Mouse (Mus musculus) stomach, postnatal 0 days (tissue): ENCODE measurements around the gene Actn1. TPM values are rescaled to one million over a fixed set of nuclear protein-coding genes. Genes with fewer than 3 reads are reported as not detected.
A peak's percentile ranks its signal among the peaks of the same experiment; 100 is the strongest.
"Not testable (repeated sequence)": the region's sequence is repeated elsewhere in the genome, so short reads cannot be mapped to it uniquely, and the experiment has no call there.

Source experiments
- ATAC-seq: fragments of 200-750 bp; cut with Nextera tagmentation; 2 replicates; pipeline ENCODE4 v1.8.0; 2017; ENCODE audit not compliant: low FRiP score, low TSS enrichment
- DNase-seq: peaks from one replicate; pipeline ENCODE4 v3.0.0-alpha.2; 2016; ENCODE audit warnings: low spot score
- H3K27ac ChIP-seq: fragments of 300-500 bp; sonication (generic); replicated peaks from 2 replicates; pipeline ENCODE4 v1.5.1; 2014; ENCODE audit warnings: mild to moderate bottlenecking, control low read depth
- H3K27me3 ChIP-seq: fragments of 300-500 bp; sonication (generic); 2 replicates; pipeline ENCODE4 v1.6.1; 2014; ENCODE audit warnings: low read length; ENCODE audit not compliant: control insufficient read depth, insufficient read depth
- H3K36me3 ChIP-seq: fragments of 300-500 bp; sonication (generic); 2 replicates; pipeline ENCODE4 v1.6.1; 2014; ENCODE audit warnings: low read length, mixed read lengths; ENCODE audit not compliant: control insufficient read depth, insufficient read depth
- H3K4me1 ChIP-seq: fragments of 300-500 bp; sonication (generic); replicated peaks from 2 replicates; pipeline ENCODE4 v1.6.1; 2014; ENCODE audit warnings: antibody characterized with exemption; ENCODE audit not compliant: control insufficient read depth, insufficient read depth
- H3K4me2 ChIP-seq: fragments of 300-500 bp; sonication (generic); replicated peaks from 2 replicates; pipeline ENCODE4 v1.6.1; 2014; ENCODE audit warnings: low read depth, mild to moderate bottlenecking, control low read depth, moderate library complexity
- H3K4me3 ChIP-seq: fragments of 300-500 bp; sonication (generic); 2 replicates; pipeline ENCODE4 v1.5.1; 2014; ENCODE audit warnings: low read depth, low read length, control low read depth
- H3K9ac ChIP-seq: fragments of 300-500 bp; sonication (generic); 2 replicates; pipeline ENCODE4 v1.6.1; 2014; ENCODE audit warnings: mild to moderate bottlenecking, low read length, control low read depth, mixed read lengths
- H3K9me3 ChIP-seq: fragments of 300-500 bp; sonication (generic); 2 replicates; pipeline ENCODE4 v1.6.1; 2016; ENCODE audit warnings: low read length; ENCODE audit not compliant: control insufficient read depth
- CTCF ChIP-seq: IDR thresholded peaks from 2 replicates; pipeline ENCODE4 v1.5.1; 2016; ENCODE audit warnings: antibody characterized with exemption, low read depth, mild to moderate bottlenecking, moderate library complexity
- EP300 ChIP-seq: optimal IDR thresholded peaks from 2 replicates; pipeline ENCODE3; 2016; ENCODE audit warnings: antibody characterized with exemption
- WGBS: fragments of 180-500 bp; shearing (Covaris S2); extraction: QIAGEN DNeasy Blood & Tissue Kit; methylation state at CpG from one replicate; pipeline ENCODE4 v1.1.7; 2014; 5-methylcytosine and 5-hydroxymethylcytosine counted together
- polyA plus RNA-seq: library from polyadenylated mRNA; unstranded; fragments of >200 nt; fragmentation: Nextera tagmentation; extraction: Ambion mirVana; gene quantifications from 2 replicates; pipeline ENCODE4 v1.2.1, GENCODE M21; 2015

Actn1 gene
- polyA plus RNA-seq, 1 experiment from 2014 or later: 36.8 TPM

- Histone ChIP-seq H3K4me1 (no peaks in the 10 kb centered on the region), H3K9ac (no peak overlapping the region), H3K4me3 (no peak overlapping the region), H3K9me3 (no peaks in the 10 kb centered on the region), H3K27ac (no peak overlapping the region), H3K36me3 (no peaks in the 10 kb centered on the region), H3K4me2 (no peak overlapping the region), H3K27me3 (no peaks in the 10 kb centered on the region)
- 88% methylated on average over 6 of the region's 6 CpGs for WGBS
- no peak for ATAC-seq
- no peak for TF ChIP-seq CTCF
- no peak for TF ChIP-seq EP300
- no peak for DNase-seq
Observed at GRCm38 (mm10) chr12:80267962-80268361, 7.8 kb upstream of the Actn1 start.

DNA sequence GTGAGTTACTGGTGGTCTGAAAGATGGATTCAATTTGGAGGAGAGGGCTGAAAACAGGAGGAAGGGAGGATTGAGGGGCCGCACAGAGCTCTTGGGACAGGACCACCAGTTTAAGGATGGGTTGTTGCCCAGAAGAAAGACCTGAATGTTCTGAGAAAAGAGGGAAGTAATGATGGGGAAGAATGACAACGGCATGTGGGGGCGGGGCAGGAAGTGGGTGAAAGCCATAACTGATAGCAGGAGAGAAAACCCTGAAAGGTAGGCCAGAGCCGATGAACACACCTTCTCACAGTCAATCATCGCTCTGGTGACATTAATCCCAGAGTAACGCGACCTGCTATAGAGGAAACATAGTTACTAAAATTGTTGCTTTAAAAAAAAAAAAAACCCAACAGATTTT, 4.2 kb upstream of the Actn1 start:
- H3K9me3 ChIP-seq, ATAC-seq, H3K4me3 ChIP-seq, H3K27me3 ChIP-seq, H3K27ac ChIP-seq, DNase-seq, H3K9ac ChIP-seq, H3K4me1 ChIP-seq, H3K4me2 ChIP-seq, H3K36me3 ChIP-seq: not testable (repeated sequence)
- 77% methylated on average over 7 of the region's 7 CpGs for WGBS

DNA sequence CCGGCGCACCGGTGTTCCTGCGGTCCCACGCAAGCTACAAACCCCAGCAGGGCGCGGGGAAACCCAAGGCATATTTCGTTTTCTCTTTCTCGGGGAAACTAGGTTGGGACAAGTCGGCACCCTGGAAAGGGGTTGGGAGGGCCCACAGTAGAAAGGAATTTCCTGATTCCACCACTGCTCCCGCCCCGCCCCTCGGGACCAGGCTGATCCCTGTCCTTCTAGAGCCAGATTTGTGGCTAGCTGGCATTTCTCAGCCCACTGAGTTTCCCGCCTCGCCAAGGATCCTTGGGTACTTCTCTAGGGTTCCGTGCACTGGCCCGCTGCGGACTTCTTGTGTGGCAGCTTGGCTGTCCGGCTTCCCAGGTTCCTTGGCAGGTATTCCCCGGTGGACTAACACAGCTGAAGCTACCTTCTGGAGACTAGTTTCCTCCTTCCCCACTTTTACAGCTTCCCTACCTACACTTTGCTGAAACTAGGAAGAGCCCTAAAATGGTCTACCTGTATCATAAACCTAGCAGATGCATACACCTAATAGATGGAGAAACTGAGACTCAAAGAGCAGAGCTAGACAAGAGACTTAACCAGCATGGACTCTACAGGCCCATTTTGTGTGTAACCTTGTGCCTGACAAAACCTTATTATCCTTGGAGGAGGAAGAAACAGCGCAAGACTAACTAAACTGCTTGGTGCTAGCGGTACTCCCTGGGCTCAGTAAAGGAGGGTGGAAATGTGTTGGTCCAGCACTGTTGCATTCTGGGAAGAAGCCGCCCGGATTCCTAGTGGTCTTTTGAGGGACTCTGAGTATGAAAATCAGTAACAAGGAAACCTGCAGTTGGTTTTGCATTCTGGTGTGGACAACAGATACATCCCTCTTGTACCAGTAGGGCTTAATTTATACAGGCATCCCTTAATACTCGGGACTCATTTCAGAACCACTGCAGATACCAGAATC, 849 bp upstream of the Actn1 start:
- Histone ChIP-seq H3K27me3 (no peaks in the 10 kb centered on the region), H3K4me1 (no peaks in the 10 kb centered on the region), H3K27ac (peak overlapping the region; percentile 98), H3K4me2 (peak overlapping the region; percentile 78), H3K9me3 (no peaks in the 10 kb centered on the region), H3K4me3 (peak overlapping the region; percentile 87), H3K36me3 (no peaks in the 10 kb centered on the region), H3K9ac (peak overlapping the region; percentile 91)
- peak; percentile 19 for DNase-seq
- 11% methylated on average over 25 of the region's 25 CpGs for WGBS
- no peak for TF ChIP-seq CTCF
- ATAC-seq: peak; percentile 21

DNA sequence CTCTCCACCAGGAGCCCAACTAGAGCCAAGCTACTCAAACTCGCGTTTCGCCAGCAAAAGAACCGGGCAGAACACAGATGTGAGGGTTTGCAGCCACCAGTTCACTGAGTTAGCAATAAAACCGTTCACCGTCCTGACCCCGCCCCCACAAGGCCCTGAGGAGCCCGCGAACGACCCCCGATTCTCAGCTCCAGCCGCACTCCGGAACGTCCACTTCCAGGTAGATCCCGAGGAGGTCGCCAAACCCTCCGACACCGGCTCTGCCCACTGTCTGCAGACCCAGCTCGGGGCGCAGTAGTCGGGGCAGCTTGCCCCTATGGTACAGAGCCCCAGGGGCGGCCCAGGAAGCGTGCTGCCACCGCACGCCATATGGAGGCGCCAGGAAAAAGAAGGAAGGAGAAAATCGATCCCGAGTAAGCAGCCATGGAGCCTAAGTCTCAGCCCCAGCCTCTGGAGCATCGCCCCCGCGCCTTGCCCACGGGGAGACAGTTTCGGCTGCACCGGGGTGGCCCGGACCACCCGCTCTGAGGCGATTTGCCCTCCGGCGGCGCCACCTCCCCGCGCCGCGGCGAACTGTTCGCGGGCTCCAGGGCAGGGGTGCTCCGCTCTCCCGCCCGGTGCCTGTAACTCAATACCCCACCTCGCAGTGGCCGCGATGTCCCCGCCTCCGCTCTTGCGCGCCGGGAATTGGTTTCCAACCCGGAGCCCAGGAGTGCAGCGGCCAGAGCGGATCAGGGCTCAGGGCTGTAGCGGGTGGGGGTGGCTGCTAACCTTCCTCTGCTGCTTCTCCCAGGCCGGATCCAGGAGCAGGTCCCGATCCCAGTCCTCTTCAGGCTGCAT, 735 bp downstream of the Actn1 start:
- DNase-seq: peak; percentile 87
- Histone ChIP-seq H3K4me1 (no peaks in the 10 kb centered on the region), H3K4me2 (peak overlapping the region; percentile 78), H3K36me3 (no peaks in the 10 kb centered on the region), H3K9me3 (no peaks in the 10 kb centered on the region), H3K27me3 (no peaks in the 10 kb centered on the region), H3K4me3 (peak overlapping the region; percentile 87), H3K9ac (peak overlapping the region; percentile 91), H3K27ac (peak overlapping the region; percentile 98)
- no peak for TF ChIP-seq EP300
- peak; percentile 52 for TF ChIP-seq CTCF
- ATAC-seq: peak; percentile 69
- 0% methylated on average over 54 of the region's 64 CpGs for WGBS

- H3K4me2 ChIP-seq: peak overlapping the region; percentile 78
- H3K4me1 ChIP-seq: no peaks in the 10 kb centered on the region
- H3K27ac ChIP-seq: peak overlapping the region; percentile 98
- ATAC-seq (no peak; the same call in 1 of the 2 replicates), DNase-seq (peak; percentile 25)
- peak overlapping the region; percentile 87 for H3K4me3 ChIP-seq
- no peaks in the 10 kb centered on the region for H3K36me3 ChIP-seq
- no peaks in the 10 kb centered on the region for H3K9me3 ChIP-seq
- 2% methylated on average over 17 of the region's 22 CpGs for WGBS
- H3K9ac ChIP-seq: peak overlapping the region; percentile 91
- TF ChIP-seq CTCF (no peak), EP300 (no peak)
- no peaks in the 10 kb centered on the region for H3K27me3 ChIP-seq
Observed at GRCm38 (mm10) chr12:80258520-80259215, 1.5 kb downstream of the Actn1 start.
